Mouse (Mus musculus) ES-CJ7 (cell line): ENCODE measurements around the gene Rnf151.
"Not testable (repeated sequence)": the region's sequence is repeated elsewhere in the genome, so short reads cannot be mapped to it uniquely, and the experiment has no call there.

ENCODE experiments used
- DNase-seq: peaks from one replicate; pipeline ENCODE4 v3.0.0; 2011; ENCODE audit warnings: low read depth, low spot score

The Rnf151 gene

GRCm38 (mm10) chr17:24732233-24732935, 14.5 kb upstream of the Rnf151 start:
- no peak for DNase-seq

- no peak for DNase-seq
These were observed 12.9 kb upstream of the Rnf151 start for GRCm38 (mm10) chr17:24730787-24731186.

GRCm38 (mm10) chr17:24729067-24729466, 11.2 kb upstream of the Rnf151 start:
- no peak for DNase-seq

- DNase-seq = no peak
These were observed 10.3 kb upstream of the Rnf151 start for GRCm38 (mm10) chr17:24728184-24728583.

GRCm38 (mm10) chr17:24727618-24728017, 9.8 kb upstream of the Rnf151 start, which contains the start of gene Rpl3l:
Gene Rpl3l (plus strand): TSS chr17:24727820.
- no peak for DNase-seq

GRCm38 (mm10) chr17:24725637-24726390, 8.0 kb upstream of the Rnf151 start:
- no peak for DNase-seq

GRCm38 (mm10) chr17:24724184-24724583, 6.3 kb upstream of the Rnf151 start, which contains the start of gene Ndufb10:
Gene Ndufb10 (minus strand): TSS chr17:24724478.
- DNase-seq = peak; percentile 94

GRCm38 (mm10) chr17:24723881-24724180, 6.0 kb upstream of the Rnf151 start:
- no peak for DNase-seq

GRCm38 (mm10) chr17:24723122-24723880, 5.4 kb upstream of the Rnf151 start:
- no peak for DNase-seq

- peak; percentile 55 for DNase-seq
These were observed 4.5 kb upstream of the Rnf151 start for GRCm38 (mm10) chr17:24722220-24722924.

- not testable (repeated sequence) for DNase-seq
These were observed 3.6 kb upstream of the Rnf151 start for GRCm38 (mm10) chr17:24721383-24721955.

- not testable (repeated sequence) for DNase-seq
These were observed 2.8 kb upstream of the Rnf151 start for GRCm38 (mm10) chr17:24720616-24721015.

GRCm38 (mm10) chr17:24719494-24720222, 1.8 kb upstream of the Rnf151 start:
- DNase-seq = peak; percentile 99

- DNase-seq = not testable (repeated sequence)
These were observed 1.1 kb upstream of the Rnf151 start for GRCm38 (mm10) chr17:24718938-24719337.

- DNase-seq = no peak
These were observed 1.6 kb downstream of the Rnf151 start for GRCm38 (mm10) chr17:24716166-24716682.

GRCm38 (mm10) chr17:24715556-24715955, 2.3 kb downstream of the Rnf151 start:
- no peak for DNase-seq

GRCm38 (mm10) chr17:24708646-24709045, 9.2 kb downstream of the Rnf151 start:
- DNase-seq = no peak

- no peak for DNase-seq
These were observed 9.9 kb downstream of the Rnf151 start for GRCm38 (mm10) chr17:24707801-24708425.

GRCm38 (mm10) chr17:24706982-24707800, 10.7 kb downstream of the Rnf151 start, which contains the start of gene Tbl3:
Gene Tbl3 (minus strand): TSS chr17:24707660.
- peak; percentile 93 for DNase-seq
